Mouse (Mus musculus): Measurements from ENCODE around the gene Tbl1x.

DNA sequence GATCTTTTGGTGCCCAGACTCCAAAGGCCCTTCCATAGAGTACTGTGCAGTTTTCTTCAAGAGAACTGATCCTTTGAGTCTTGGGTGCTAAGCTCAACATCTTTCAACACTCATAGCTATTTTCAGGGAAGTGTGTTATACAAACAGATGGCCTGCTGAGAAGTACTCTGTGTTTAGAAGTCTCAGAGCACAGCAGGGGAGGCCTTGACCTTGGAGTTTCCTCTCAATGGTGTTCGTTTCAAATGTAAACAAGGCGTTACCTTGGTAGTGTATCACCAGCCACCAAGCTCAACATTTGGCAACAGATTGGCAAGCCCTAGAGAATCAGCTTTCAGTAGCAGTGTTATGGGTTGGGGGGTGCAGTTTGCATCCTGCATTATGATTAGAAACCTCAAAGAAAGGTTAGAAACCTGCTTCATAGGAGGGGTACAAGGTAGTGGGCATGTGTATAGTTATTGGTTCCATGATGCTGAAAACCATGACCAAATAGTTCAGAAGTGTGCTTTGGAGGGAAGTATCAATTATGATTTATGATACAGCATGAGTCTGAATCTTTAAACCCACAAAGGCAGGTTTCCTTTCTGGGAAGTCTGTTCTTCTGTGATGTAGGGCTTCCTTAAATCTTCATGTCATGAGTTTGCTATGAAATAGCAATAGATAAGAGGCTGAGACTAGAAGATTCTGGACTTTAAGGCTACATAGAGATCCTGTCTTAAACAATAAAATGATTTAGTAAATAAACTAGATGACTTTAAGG, 98.3 kb downstream of the Tbl1x start:
- no peak for TF ChIP-seq CTCF (IDR thresholded peaks at IDR 0.05; ENCODE audit: insufficient read depth, low read length)
- TF ChIP-seq POLR2A (IDR thresholded peaks at IDR 0.05; ENCODE audit: borderline replicate concordance, extremely low read depth, low read depth, low read length) = no peak
